Mouse (Mus musculus) layer of hippocampus, postnatal 36 days (tissue): Measurements from ENCODE around the gene Pitx1. TPM values are rescaled to one million over a fixed set of nuclear protein-coding genes. Genes with fewer than 3 reads are reported as not detected.

Experiments
- DNase-seq, 2 experiments: peaks; one replicate each; pipeline ENCODE4 v3.0.0; 2022
- total RNA-seq, 2 experiments: library from RNA; stranded (reverse); gene quantifications; 2 replicates each; pipeline ENCODE4 v1.2.3; 2021

The Pitx1 gene
- total RNA-seq, result not detected

DNA sequence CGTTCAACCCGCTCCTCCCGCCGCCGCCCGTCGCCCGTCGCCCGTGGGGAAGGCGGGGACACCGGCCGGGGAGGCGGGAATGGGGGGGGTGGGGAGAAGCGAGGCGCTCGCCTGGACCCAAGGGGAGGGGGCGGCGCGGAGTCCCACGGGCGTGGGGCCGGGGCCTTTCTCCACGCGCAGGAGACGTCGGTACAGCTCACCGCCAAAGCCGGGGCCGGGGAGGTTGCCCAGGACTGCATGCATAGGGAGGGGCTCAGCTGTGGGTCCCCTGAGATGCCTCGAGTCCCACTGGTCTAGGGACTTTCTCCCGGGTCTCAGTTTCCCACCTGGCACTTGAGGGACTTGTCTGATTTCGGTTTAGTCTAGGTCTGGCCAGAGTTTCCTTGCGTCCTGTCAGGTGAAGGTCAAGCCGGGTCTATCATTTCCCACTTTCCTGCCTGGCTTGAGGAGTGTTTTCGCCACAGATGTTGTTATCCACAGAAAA is at the start of gene Pitx1:
Gene Pitx1 (minus strand): TSS at position 51 of the 484 bp plus-strand sequence.
- no peak for DNase-seq

DNA sequence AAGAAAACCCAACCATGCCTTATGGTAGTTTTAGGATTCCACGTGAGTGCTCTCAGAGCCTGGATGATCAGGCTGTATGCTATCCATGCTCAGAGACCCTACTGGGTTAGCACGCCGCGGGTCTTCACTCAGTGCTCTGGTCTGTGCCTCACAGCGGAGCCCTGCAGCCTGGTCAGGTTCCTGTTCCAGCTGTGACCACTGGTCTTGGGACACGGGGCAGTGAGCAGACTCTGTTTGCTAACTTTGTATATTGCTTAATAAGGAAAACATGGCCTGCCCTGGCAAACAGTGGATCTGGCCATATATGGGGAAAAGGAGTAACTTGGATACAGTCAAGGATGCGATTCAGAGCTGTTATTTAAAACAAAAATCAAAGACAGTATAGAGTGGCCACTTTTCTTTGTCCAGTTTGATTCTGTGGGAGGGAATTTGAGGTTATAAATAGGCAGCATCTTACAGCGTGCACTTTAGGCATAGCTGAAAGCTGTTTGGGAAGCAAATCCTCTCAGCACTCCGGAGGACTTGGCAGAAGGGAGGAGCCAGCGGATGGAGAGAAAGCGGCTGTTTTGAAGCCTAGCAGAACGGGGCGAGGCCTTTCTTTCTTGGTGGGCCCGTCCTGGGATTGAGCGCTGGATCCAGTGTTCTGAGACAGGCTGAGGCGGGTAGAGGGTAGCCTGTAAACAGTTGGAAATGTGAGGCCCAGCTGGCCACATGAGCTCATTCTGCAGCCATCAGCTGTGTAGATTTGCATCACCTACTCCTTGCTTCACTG is 45.6 kb upstream of the Pitx1 start:
- no peak for DNase-seq

DNA sequence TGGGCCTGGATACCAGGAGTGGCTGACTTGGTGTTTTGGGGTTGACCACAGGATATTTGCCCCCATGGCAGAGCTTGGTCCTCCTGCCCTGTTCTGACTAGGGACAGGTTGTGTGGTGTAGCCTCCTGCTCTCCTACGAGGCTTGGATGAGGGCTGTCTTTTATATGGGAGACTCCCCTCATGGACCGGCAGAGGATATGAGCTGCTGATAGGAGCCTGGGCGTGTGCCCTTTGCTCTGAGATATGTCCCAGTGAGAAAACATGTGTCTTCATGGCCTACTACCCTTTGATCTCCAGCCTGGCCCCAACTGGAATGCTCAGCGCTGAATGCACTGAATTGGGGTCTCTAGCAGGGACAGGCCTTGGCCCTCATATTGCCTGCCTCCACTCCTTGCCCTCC is 42.4 kb upstream of the Pitx1 start:
- no peak for DNase-seq

DNA sequence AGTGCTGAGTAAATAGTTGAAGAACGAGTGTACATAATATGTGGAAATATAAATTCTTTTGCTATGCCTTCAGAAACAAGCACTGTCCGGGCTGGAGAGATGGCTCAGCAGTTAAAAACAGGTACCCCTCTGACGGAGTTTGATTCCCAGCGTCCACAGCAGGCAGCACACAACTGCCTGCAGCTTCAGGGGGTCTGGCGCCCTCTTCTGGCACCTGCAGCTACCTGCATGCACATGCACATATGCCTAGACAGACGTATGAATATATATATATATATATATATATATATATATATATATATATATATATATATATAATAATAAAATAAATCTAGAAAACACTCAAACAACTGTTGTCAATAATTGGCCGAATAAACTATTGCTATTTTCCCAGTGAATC is 35.4 kb upstream of the Pitx1 start:
- DNase-seq, result no peak

DNA sequence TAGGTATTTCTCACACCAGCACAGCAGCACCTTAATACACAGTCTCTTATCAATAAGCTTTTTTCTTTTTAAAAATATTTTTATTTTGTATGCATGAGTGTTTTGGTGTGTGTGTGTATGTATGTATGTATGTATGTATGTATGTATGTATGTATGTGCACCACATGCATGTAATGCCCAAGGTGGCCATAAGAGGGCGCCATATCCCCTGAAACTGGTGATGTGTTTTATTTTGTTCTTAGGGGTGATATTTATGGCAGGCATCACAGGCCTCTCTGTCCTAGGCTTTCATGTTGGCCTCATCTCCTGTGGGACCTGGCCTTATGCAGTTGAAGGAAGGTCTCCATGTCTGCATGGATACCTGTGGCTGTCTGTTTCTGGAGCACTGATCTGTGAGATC is 34.0 kb upstream of the Pitx1 start:
- DNase-seq, result no peak

DNA sequence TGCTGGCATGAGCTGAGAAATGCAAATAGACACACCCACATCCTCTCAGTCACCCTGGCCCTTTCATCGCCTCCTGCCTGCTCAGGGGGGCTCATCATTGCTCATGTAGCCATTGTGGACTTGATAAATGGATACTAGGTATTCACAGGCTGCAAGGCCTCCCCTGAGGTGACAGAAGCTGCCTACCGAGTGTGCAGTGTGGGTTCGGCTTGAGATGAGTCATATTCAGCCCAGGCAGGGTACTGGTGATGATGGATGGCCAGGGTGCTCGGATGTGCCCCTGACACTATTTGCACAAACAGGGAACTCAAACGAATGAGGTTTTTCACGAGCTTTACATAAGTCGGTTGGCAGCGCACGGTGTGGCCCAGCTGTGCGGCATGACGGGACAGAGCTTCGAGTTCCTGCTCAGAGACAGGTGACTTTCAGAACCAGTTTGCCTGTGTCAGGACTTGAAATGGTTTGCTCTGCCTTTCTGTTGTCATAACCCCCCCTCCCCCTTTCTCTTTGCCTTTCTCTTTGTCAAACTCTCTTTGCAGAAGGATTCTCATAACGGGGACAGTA is 31.6 kb upstream of the Pitx1 start:
- DNase-seq, result no peak

DNA sequence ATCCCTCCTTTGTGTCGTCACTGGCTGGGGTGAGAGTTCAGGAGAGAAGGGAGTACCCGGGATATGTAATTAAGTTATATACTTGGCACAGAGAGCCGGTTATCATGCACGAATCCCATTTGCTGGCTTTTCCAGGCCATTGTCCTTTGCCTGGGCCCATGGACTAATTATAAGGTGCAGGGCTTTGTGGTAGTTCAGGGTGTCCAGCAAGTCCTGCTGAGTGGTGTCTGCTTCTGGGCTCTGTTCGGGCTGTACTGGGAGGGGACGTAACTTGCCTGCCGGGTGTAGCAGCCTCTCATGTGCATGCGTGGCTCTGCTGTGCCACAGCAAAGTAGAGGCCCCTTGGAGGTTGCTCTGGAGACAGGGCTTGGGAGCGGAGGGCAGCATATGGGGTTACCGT is 24.5 kb upstream of the Pitx1 start:
- DNase-seq, result no peak

DNA sequence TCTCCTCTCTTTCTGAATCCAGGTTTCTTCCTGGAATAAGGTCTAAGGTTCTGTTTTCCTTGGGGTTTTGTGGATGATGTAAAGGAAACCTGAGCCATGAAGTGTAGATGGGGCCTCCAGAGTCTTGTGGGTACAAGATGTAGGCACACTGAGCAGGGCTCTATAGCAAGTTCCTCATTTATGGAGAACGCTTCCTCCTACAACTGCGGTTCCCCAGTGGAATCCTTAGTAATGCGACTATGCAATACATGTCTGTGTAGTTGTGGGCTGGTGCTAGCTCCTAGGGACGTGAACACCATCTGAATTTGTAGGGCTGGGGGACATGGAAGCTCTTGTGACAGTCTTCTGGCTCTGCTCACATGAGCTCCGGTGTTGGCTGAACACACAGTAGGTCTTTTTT is 22.5 kb upstream of the Pitx1 start:
- no peak for DNase-seq

DNA sequence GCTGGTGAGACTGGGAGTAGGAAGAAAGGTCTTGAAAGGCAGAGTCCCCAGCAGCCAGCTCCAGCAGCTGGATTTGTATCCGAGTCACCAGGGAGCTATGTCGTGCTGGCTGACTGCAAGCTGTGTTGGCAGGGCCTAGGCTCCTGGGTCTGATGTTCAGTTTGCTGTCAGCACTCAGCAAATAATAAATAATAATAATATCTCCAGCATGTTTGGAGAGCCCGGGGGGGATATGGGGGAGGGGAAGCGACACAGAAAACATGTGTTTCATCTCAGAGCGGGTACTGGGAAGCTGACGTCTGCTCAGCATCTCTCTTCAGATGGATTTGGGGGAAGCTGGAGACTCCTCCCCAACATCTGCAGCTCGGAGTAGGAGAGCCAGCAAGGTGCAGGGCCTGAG is 19.8 kb upstream of the Pitx1 start:
- DNase-seq, result no peak

DNA sequence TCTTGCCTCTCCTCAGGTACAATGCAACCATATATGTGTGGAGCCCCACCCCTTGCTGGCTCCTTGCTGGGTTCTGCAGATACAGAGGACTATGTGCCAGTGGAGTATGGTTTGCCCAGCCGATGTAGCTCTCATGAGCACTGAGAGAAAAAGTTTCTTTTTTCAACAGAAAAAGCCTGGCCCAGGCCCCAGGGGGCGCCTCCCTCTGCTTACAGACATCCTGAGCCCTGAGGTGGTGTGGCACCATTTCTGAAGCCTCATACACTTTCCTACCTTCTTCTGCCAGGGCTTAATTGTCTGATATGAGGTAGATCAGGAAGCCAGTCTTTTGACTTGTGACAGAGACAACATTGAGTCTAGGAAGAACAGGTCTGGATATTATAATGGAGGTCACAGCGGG is 16.2 kb upstream of the Pitx1 start:
- DNase-seq, result no peak

DNA sequence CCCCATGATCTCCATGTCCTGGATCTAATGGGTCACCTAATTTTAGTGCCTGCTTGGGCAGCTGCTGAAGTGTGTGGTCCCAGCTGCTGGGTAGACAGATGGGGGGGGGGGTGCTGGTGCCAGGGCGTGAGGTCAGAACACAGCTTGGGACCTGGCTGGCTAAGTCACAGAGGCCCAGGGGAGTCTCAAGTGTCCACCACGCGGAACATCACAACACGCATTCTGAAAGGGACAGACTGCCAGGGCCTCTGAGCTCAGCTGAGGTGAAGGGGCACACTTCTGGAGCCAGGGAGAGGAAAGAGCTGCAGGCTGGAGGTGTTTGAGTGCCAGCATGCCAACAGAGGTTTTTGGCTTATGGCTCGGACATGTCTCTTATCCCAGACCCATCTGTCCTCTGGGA is 14.7 kb upstream of the Pitx1 start:
- DNase-seq, result no peak

DNA sequence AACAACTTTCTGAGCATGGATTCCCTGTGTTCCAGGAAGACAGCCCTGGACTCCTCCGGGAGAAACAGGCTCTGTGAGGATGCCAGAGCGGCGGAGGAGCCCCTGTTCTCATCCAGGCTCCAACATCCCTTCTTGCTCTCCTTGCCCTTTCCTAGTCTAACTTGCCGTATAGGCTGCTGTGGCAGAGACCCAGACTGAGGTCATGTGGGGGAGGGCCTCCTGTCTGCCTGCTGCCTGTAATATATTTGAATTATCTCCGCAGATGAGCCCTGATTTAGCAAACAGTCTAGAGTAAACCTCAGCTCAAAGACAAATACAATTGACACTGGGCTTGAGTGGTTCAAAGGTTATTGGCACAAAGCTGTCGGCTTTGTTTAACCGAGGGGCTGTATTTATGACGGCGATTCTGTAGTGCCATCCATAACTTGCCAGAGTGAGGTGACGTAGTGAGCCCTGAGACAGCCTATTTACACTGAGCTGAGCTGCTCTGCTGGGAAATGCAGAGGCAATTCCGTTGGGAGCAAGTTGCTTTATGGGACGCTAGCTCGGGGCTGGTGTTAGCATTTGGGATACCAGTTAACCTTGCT is 12.7 kb upstream of the Pitx1 start:
- DNase-seq, result no peak

DNA sequence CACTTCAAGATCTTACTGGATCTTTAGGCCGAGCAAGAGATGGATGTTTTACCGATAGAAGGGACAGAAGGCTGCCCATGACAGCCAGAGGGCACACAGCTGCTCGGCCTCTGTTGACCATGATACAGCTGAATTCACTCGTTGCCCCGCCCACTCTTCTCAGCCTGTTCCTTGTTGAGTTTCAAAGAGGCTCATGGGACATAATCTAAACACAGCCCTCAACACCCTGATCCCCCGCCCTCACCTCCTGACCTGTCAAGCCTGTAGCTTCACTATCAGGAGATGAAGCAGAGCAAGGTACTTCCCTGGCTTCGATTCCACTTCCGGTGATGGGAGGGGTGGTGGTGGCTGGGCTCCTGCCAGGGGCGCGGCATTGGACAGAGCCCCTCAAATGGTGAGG is 11.8 kb upstream of the Pitx1 start:
- no peak for DNase-seq

DNA sequence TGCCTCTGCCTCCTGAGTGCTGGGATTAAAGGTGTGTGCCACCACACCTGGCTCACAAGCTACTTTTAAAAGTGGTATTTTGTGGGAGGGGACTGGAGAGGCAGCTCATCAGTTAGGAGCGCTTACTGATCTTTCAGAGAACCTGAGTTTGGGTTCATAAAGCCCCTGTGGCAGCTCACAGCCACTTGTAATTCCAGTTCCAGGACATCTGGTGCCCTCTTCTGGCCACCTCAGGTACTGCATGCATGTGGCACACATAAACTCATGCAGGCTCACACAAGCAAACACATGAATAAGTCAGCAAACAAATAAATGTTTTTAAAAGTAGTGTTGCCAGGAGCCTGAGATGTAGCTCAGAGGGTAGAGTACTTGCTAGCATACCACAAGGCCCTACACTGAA is 7.7 kb upstream of the Pitx1 start:
- DNase-seq, result no peak

DNA sequence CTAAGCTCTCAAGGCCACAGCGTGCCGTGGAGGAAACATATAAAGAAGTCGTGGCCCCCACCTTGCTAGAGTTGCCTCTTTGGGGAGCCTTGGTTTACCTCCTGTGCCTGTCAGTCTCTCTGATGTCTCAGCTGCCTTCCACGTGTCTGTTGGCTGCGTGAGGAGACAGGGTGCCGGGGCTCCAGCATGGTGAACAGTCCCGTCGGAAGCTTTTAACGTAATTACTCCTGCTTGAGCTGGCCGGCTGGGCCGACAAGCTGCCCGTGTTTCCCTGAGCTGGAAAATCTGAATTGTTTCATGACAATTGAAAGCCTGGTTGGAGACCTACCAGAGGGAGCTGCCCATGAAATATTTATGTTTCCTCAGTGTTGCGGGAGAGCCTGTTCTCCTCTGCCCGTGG is 4.2 kb upstream of the Pitx1 start:
- no peak for DNase-seq

DNA sequence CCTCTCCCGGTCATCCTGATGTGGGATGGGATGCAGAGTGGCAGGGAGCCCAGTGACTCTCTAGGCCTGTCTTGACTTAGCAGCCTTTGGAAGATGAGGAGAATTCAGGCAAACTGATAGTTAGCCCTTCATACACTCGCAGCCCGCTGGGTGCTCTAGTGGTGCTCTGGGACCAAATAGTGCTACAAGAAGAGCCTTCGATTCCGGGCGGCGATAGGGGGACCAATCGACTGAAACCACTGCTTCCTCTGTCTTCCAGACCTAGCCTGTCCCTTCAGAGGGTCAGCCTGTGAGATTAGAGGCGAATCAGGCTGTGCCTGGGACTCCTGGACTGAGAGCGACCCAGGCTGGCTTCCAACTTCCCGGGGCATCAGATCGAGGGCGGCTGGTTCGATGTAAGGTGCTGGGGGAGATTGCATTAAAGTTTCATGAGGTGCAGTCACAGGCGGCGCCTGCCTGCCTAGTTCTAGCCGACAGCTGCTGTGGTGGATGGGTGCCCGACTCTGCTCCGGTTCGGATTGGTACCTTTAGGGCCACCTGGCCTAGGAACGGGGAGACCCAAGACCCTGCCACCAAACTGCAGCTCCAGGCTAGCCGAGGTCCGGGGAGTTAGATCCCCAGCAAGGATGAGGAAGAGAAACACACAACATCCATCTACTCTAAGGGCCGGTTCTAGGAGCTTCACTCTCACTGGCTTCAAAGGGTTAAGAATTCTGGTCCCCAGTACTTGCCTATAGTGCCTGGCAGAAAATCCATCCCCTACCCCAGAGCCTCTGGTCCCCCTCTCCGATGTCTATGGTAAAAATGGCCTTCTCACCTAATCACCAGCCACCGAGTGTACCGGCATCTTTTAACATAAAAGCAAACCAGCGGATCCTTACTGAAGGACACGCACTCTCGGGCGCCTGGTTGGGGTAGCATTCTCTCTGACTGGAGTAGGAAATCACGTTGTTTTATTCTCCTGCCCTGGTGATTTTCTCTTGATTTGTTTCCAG is 1.1 kb upstream of the Pitx1 start:
- DNase-seq, result no peak

DNA sequence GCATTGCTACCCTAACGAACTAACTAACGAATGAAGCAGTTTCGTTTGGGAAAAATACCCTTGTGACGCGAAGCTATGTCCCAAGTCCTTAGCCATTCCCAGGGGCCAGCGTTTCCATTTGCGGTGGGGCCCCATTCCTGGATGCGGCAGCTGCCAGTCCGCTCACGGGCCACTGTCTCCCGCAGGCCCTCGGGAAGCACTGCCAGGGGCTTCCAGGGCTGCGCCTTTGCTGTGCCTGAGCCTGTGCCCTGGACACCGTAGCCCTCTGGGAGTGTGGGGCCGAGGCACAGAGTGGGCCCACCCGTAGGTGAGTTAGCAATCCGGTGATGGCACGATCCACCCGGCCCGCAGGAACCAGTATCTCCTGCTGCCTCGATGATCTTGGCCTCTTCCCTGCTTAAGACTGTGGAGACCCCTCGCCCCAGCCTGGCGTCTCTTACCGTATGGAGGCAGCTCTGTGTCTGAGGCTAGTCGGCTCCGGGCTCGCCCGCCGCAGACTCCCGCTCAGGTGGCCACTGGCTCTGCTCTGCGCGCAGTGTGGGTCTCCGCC is 369 bp downstream of the Pitx1 start:
- DNase-seq, result no peak

DNA sequence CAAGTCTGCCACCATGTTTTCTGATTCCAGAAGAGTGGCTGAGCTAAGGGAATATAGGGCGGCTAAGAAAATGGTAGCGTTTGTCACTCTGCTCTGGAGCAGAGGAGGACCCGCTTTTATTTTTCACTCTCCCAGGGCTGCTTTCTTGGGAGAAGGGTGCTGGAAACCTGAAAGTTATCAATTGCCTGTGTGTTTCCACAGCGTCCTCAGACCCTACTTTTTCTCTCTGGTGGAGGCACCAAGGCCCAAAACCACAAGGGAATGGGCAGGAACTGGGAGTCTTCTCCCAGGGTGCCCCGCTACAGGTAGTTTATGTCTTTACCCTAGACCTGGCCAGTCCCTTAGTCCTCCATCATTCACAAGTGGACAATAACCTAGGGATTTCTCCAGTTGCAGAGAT is 1.3 kb downstream of the Pitx1 start:
- no peak for DNase-seq

DNA sequence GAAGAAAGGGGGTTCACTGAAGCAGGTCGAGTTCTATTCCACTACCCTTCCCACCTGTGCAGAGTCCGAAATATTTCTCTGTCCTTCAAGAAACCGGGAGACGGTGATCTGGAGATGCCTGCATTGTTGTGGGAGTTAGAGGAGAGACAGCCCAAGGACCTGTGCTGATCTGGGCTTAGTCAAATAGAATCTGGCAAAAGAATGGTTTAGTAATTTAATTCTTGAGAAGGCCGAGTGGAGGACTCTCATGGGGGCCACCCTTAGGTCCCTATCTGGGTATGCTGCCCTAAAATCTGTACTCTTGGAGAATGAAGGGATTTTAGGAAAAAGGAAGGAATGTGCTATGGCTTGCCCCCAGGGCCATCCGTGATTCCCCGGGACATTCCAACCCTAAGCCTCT is 2.1 kb downstream of the Pitx1 start:
- no peak for DNase-seq

DNA sequence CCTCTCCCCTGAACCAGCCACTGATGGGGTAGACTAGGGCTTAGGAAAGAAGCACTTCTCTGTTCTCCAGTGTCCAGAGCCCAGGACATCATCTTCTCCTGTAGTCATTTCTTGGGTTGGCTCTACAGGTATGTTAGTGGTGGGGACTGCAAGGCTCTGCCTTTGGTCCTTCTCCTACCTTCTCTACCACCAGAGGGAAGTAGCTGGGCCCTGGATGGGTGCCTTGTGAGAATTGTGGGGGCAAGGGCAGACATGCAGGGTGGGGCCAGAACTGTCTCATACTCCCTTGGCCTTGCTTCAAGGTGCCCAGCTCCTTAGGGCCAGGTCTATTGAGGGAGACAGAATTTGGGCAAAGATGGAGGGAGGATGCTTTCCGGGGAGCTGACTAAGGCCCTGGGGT is 3.4 kb downstream of the Pitx1 start:
- DNase-seq, result no peak

DNA sequence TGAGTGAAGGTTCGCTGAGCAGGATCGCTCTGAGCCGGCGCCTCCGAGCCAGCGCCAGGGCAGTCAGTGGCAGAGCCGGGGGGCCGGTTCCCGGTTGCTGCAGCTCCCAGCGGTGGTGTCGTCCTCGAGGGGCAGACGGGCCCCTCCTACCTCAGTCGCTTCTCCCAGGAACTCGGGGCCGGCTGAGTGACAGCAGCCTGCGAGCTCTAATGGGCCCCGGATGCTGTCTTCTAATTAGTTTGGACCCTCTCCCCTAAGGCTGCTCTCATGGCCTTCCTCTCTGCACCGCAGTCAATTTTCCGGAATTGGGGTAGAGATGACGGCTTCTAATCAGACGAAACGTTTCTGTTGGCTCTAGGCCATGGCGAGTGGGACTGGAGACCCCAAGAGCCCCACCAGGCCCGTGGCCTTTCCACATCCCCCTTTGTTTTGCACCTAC is 4.3 kb downstream of the Pitx1 start:
- no peak for DNase-seq
